Mouse (Mus musculus) spleen, adult 10 weeks (tissue): ENCODE measurements around the gene Olfr1277. TPM values are rescaled to one million over a fixed set of nuclear protein-coding genes. Genes with fewer than 3 reads are reported as not detected.

Experiments used
- polyA plus RNA-seq: library from polyadenylated mRNA; stranded (reverse); fragments of 350-450 nt; fragmentation: Illumina TruSeq; extraction: RNeasy Lipid Tissue Mini Kit (QIAGEN cat#74804); gene quantifications from one replicate; pipeline ENCODE4 v1.2.3, GENCODE M21; 2015; ENCODE audit warnings: low replicate concordance; ENCODE audit not compliant: insufficient read depth

The Olfr1277 gene
- not detected for polyA plus RNA-seq

GRCm38 (mm10) chr2:111274006-111274405 lies at the start of gene Olfr1277:
Gene Olfr1277, minus strand, starts transcription at chr2:111274106.

GRCm38 (mm10) chr2:111313717-111314116 lies 39.8 kb upstream of the Olfr1277 start, which contains the start of gene Olfr1280:
Gene Olfr1280, plus strand, starts transcription at chr2:111314017.

GRCm38 (mm10) chr2:111300374-111300773 lies 26.5 kb upstream of the Olfr1277 start, which contains the start of gene Olfr1279:
Gene Olfr1279, plus strand, starts transcription at chr2:111300635.

GRCm38 (mm10) chr2:111289836-111290235 lies 15.9 kb upstream of the Olfr1277 start, which contains the start of gene Olfr1278:
Gene Olfr1278, plus strand, starts transcription at chr2:111290136.

GRCm38 (mm10) chr2:111254216-111254615 lies 19.7 kb downstream of the Olfr1277 start, which contains the start of gene Olfr1276:
Gene Olfr1276, plus strand, starts transcription at chr2:111254516.

GRCm38 (mm10) chr2:111235186-111235585 lies 38.7 kb downstream of the Olfr1277 start, which contains the start of gene Olfr1275:
Gene Olfr1275, minus strand, starts transcription at chr2:111235286.

GRCm38 (mm10) chr2:111229502-111229901 lies 44.4 kb downstream of the Olfr1277 start, which contains the start of gene 4930430A15Rik:
Gene 4930430A15Rik, minus strand, starts transcription at chr2:111229602.

Other genes with a start within 250 kb of the Olfr1277 start
- gene Gm13941, start 168.1 kb downstream of the Olfr1277 start, polyA plus RNA-seq: not detected
- gene Gm15130, start 121.2 kb downstream of the Olfr1277 start, polyA plus RNA-seq: not detected
- gene 4930430A15Rik, start 44.5 kb downstream of the Olfr1277 start, polyA plus RNA-seq: not detected
- not detected for gene Olfr1275, start 38.8 kb downstream of the Olfr1277 start, polyA plus RNA-seq
- gene Olfr1276, start 19.6 kb downstream of the Olfr1277 start, polyA plus RNA-seq: not detected
- not detected for gene Olfr1278, start 16.0 kb upstream of the Olfr1277 start, polyA plus RNA-seq
- gene Olfr1279, start 26.5 kb upstream of the Olfr1277 start, polyA plus RNA-seq: not detected
- not detected for gene Olfr1280, start 39.9 kb upstream of the Olfr1277 start, polyA plus RNA-seq
- gene Olfr1281, start 52.4 kb upstream of the Olfr1277 start, polyA plus RNA-seq: not detected
- gene Olfr1282, start 62.0 kb upstream of the Olfr1277 start, polyA plus RNA-seq: not detected
- gene Olfr1283, start 92.7 kb upstream of the Olfr1277 start, polyA plus RNA-seq: not detected
- gene Olfr1284, start 101.4 kb upstream of the Olfr1277 start, polyA plus RNA-seq: not detected
- gene Olfr1286, start 149.0 kb upstream of the Olfr1277 start, polyA plus RNA-seq: not detected
- not detected for gene Olfr1287, start 175.0 kb upstream of the Olfr1277 start, polyA plus RNA-seq
- gene Olfr1288, start 200.0 kb upstream of the Olfr1277 start, polyA plus RNA-seq: not detected
- not detected for gene Olfr1289, start 206.7 kb upstream of the Olfr1277 start, polyA plus RNA-seq
- not detected for gene Olfr1290, start 219.7 kb upstream of the Olfr1277 start, polyA plus RNA-seq
- gene Olfr1291-ps1, start 223.1 kb upstream of the Olfr1277 start, polyA plus RNA-seq: not detected